Comparison of ENCODE assay signal across 8 mouse cellular contexts in genomic region chr3:51415098-51416072, GRCm38 (mm10). TPM values are rescaled to one million over a fixed set of nuclear protein-coding genes. Genes with fewer than 3 reads are reported as not detected.
DNase-seq lines count a peak whose midpoint lies in the region; ATAC-seq and TF ChIP-seq lines count a peak whose summit lies in the region.

Naa15 (plus strand) TSS chr3:51415148.

- ATAC-seq in embryonic facial prominence, embryonic 13.5 days (ENCODE audit: insufficient number of reproducible peaks, insufficient read depth, low FRiP score, low TSS enrichment, low read depth): peak; percentile 89
- ATAC-seq in limb, embryonic 14.5 days (ENCODE audit: low FRiP score, low read depth): peak; percentile 95
- ATAC-seq in midbrain, postnatal 0 days (ENCODE audit: low FRiP score): peak; percentile 92

- peak within 1 kb of the TSS; percentile 80 for H3K4me2 ChIP-seq in embryonic facial prominence, embryonic 13.5 days
- peak within 1 kb of the TSS; percentile 85 for H3K4me2 ChIP-seq in limb, embryonic 14.5 days (replicated peaks; ENCODE audit: low read depth, low read length, severe bottlenecking)
- H3K4me2 ChIP-seq in midbrain, postnatal 0 days (ENCODE audit: low read depth, low read length, poor library complexity, severe bottlenecking): peak within 1 kb of the TSS; percentile 70

- H3K36me3 ChIP-seq in embryonic facial prominence, embryonic 13.5 days: no peaks in the 10 kb centered on the region
- peaks cover 3% of the 10 kb centered on the region; the same call in 1 of the 2 replicates for H3K36me3 ChIP-seq in limb, embryonic 14.5 days (ENCODE audit: control insufficient read depth, insufficient read depth, low read length)
- H3K36me3 ChIP-seq in midbrain, postnatal 0 days (ENCODE audit: insufficient read depth, low read length): no peaks in the 10 kb centered on the region

- 4% methylated on average over 43 of the region's 43 CpGs for WGBS in embryonic facial prominence, embryonic 13.5 days
- 4% methylated on average over 43 of the region's 43 CpGs for WGBS in limb, embryonic 14.5 days
- 6% methylated on average over 43 of the region's 43 CpGs for WGBS in midbrain, postnatal 0 days

- peak; percentile 86; the same call in 1 of the 2 replicates for TF ChIP-seq POLR2A in limb, embryonic 14.5 days (IDR thresholded peaks at IDR 0.05; ENCODE audit: borderline replicate concordance, extremely low read depth, insufficient read depth, insufficient read length)

- TF ChIP-seq CTCF in midbrain, postnatal 0 days (IDR thresholded peaks at IDR 0.05): no peak

- H3K4me1 ChIP-seq in embryonic facial prominence, embryonic 13.5 days: peaks cover 21% of the 10 kb centered on the region
- H3K4me1 ChIP-seq in limb, embryonic 14.5 days (ENCODE audit: control insufficient read depth, insufficient read depth, low read length): peaks cover 19% of the 10 kb centered on the region
- peaks cover 8% of the 10 kb centered on the region; the same call in 1 of the 2 replicates for H3K4me1 ChIP-seq in midbrain, postnatal 0 days (ENCODE audit: insufficient read depth, low read length)

- peak within 1 kb of the TSS; percentile 97 for H3K4me3 ChIP-seq in embryonic facial prominence, embryonic 13.5 days
- peak within 1 kb of the TSS; percentile 96 for H3K4me3 ChIP-seq in limb, embryonic 14.5 days (replicated peaks; ENCODE audit: low read length)
- H3K4me3 ChIP-seq in midbrain, postnatal 0 days (ENCODE audit: low read depth, low read length): peak within 1 kb of the TSS; percentile 98

- H3K27me3 ChIP-seq in embryonic facial prominence, embryonic 13.5 days: no peaks in the 10 kb centered on the region
- H3K27me3 ChIP-seq in limb, embryonic 14.5 days (ENCODE audit: control insufficient read depth, insufficient read depth, low read length): no peaks in the 10 kb centered on the region
- no peaks in the 10 kb centered on the region for H3K27me3 ChIP-seq in midbrain, postnatal 0 days (ENCODE audit: insufficient read depth, low read length)

- peak; percentile 93 for DNase-seq in 3134 (ENCODE audit: extremely low read depth, insufficient read length, low spot score)
- peak; percentile 98 to 99 for DNase-seq in adrenal gland, postnatal 36 days
- DNase-seq in heart, adult 8-10 months (ENCODE audit: low spot score): peak; percentile 94
- DNase-seq in kidney, adult 9 months: peak; percentile 96
- peak; percentile 97 for DNase-seq in limb, embryonic 14.5 days (ENCODE audit: low spot score)
- peak; percentile 98 for DNase-seq in midbrain, postnatal 0 days (ENCODE audit: low spot score)
- DNase-seq in spleen, postnatal 14 days (ENCODE audit: low spot score in 2 of 2): peak; percentile 91 to 94

- peak within 1 kb of the TSS; percentile 95 for H3K27ac ChIP-seq in embryonic facial prominence, embryonic 13.5 days
- peak within 1 kb of the TSS; percentile 91 for H3K27ac ChIP-seq in limb, embryonic 14.5 days (replicated peaks; ENCODE audit: low read depth, low read length)
- peak within 1 kb of the TSS; percentile 92 for H3K27ac ChIP-seq in midbrain, postnatal 0 days (ENCODE audit: low read depth, low read length)

- H3K9ac ChIP-seq in embryonic facial prominence, embryonic 13.5 days: peak within 1 kb of the TSS; percentile 99
- H3K9ac ChIP-seq in limb, embryonic 14.5 days (ENCODE audit: low read depth, low read length, severe bottlenecking): peak within 1 kb of the TSS; percentile 97
- peak within 1 kb of the TSS; percentile 93 for H3K9ac ChIP-seq in midbrain, postnatal 0 days (replicated peaks; ENCODE audit: low read length, poor library complexity, severe bottlenecking)

- H3K9me3 ChIP-seq in embryonic facial prominence, embryonic 13.5 days: no peaks in the 10 kb centered on the region
- no peaks in the 10 kb centered on the region for H3K9me3 ChIP-seq in limb, embryonic 14.5 days (ENCODE audit: control insufficient read depth, low read length)
- no peaks in the 10 kb centered on the region for H3K9me3 ChIP-seq in midbrain, postnatal 0 days (ENCODE audit: low read length)

RNA-seq across cellular contexts. Expression of gene Naa15, which starts in this region (rescaled TPM):
- total RNA-seq in adrenal gland, postnatal 36 days (2021): 10 to 100 TPM; 54.2 to 54.9 TPM
- polyA plus RNA-seq in embryonic facial prominence, embryonic 13.5 days (2015; fragmentation: Nextera tagmentation; extraction: Ambion mirVana): 52.5 and 61.9 TPM in 2 replicates
- total RNA-seq in heart, adult 8-10 months (2022): 10 to 100 TPM; 44.6 to 56.5 (median 48.1) TPM
- polyA plus RNA-seq in limb, embryonic 14.5 days (2012; rRNA removed): 22.4 and 26.9 TPM in 2 replicates
- 37.4 and 37.8 TPM in 2 replicates for polyA plus RNA-seq in limb, embryonic 14.5 days (2014; fragmentation: Nextera tagmentation; extraction: Ambion mirVana)
- 19.5 and 33.8 TPM in 2 replicates for total RNA-seq in midbrain, postnatal 0 days (2014; rRNA removed)
- polyA plus RNA-seq in midbrain, postnatal 0 days (2015; fragmentation: Nextera tagmentation; extraction: Ambion mirVana): 26.4 and 29.7 TPM in 2 replicates

Comparison
In these comparisons a context has a peak if more than half of its experiments do, and no peak if none do; other contexts are left out.
1. Peak in every context shown above with its lines: DNase-seq, ATAC-seq, H3K4me3 ChIP-seq and H3K27ac ChIP-seq.